Mouse (Mus musculus): ENCODE data around the gene Olfr1199. TPM values are rescaled to one million over a fixed set of nuclear protein-coding genes. Genes with fewer than 3 reads are reported as not detected.

Olfr1199 gene
- polyA plus RNA-seq, 1 experiment from 2014 or later = not detected

DNA sequence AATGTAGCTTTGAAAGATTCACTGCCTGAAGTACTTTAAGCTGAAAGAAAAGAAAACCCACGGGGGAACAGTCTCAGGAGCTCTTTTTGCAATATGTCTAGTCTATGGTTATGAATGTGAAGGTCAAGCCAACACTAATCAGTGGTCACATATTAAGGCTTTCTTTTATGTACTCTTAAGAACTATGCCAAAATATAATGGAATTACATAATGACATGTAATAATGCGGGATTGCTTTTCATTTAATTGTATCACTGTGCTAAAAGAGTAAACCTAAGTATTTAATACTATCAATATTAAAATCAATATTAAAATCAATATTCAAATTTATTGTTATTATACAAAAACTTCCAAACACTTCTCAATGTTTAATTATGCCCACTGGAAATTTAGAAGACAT lies 55.8 kb downstream of the Olfr1199 start, which contains the start of gene Olfr1196:
Gene Olfr1196, minus strand, starts transcription at position 101 of the 400 bp plus-strand sequence.
- H3K9ac ChIP-seq (ENCODE audit: low read length) = no peak within 1 kb of the TSS
- WGBS = 80% methylated on average over 2 of the region's 2 CpGs
- ATAC-seq (ENCODE audit: low FRiP score, low TSS enrichment) = no peak

More for the DNA sequence above, 55.8 kb downstream of the Olfr1199 start, which contains the start of gene Olfr1196:
- Histone ChIP-seq H3K4me1 (replicated peaks; ENCODE audit: control insufficient read depth, insufficient read depth) (no peaks in the 10 kb centered on the region), H3K27ac (replicated peaks) (no peak within 1 kb of the TSS), H3K4me3 (ENCODE audit: low read depth, low read length) (no peak within 1 kb of the TSS), H3K9me3 (ENCODE audit: control insufficient read depth, low read length) (no peaks in the 10 kb centered on the region), H3K27me3 (ENCODE audit: control insufficient read depth, insufficient read depth, low read length) (no peaks in the 10 kb centered on the region), H3K4me2 (replicated peaks; ENCODE audit: low read depth) (no peak within 1 kb of the TSS), H3K36me3 (ENCODE audit: control insufficient read depth, insufficient read depth, low read length) (no peaks in the 10 kb centered on the region)
- DNase-seq (ENCODE audit: low spot score) = no peak
- TF ChIP-seq CTCF (IDR thresholded peaks at IDR 0.05; ENCODE audit: low read depth) (no peak), EP300 (optimal IDR thresholded peaks at IDR 0.05) (no peak)

Other genes starting within 250 kb of the Olfr1199 start
- gene Olfr1186, start 241.9 kb downstream of the Olfr1199 start, polyA plus RNA-seq (2015; fragmentation: Nextera tagmentation; extraction: Ambion mirVana) = not detected in 2 replicates
- not detected in 2 replicates for gene Olfr1188, start 203.5 kb downstream of the Olfr1199 start, polyA plus RNA-seq (2015; fragmentation: Nextera tagmentation; extraction: Ambion mirVana)
- not detected in 2 replicates for gene Olfr1189, start 174.0 kb downstream of the Olfr1199 start, polyA plus RNA-seq (2015; fragmentation: Nextera tagmentation; extraction: Ambion mirVana)
- not detected in 2 replicates for gene Olfr1191-ps1, start 119.9 kb downstream of the Olfr1199 start, polyA plus RNA-seq (2015; fragmentation: Nextera tagmentation; extraction: Ambion mirVana)
- gene Olfr1192-ps1, start 112.0 kb downstream of the Olfr1199 start, polyA plus RNA-seq (2015; fragmentation: Nextera tagmentation; extraction: Ambion mirVana) = 0.02 TPM in 1 of 2 replicates, not detected in the other
- not detected in 2 replicates for gene Olfr1193, start 84.8 kb downstream of the Olfr1199 start, polyA plus RNA-seq (2015; fragmentation: Nextera tagmentation; extraction: Ambion mirVana)
- 0.04 TPM in 1 of 2 replicates, not detected in the other for gene Olfr1195, start 71.3 kb downstream of the Olfr1199 start, polyA plus RNA-seq (2015; fragmentation: Nextera tagmentation; extraction: Ambion mirVana)
- gene Olfr1196, start 55.9 kb downstream of the Olfr1199 start, polyA plus RNA-seq (2015; fragmentation: Nextera tagmentation; extraction: Ambion mirVana) = not detected in 2 replicates
- not detected in 2 replicates for gene Olfr1197, start 28.1 kb downstream of the Olfr1199 start, polyA plus RNA-seq (2015; fragmentation: Nextera tagmentation; extraction: Ambion mirVana)
- gene Olfr1198, start 9.1 kb downstream of the Olfr1199 start, polyA plus RNA-seq (2015; fragmentation: Nextera tagmentation; extraction: Ambion mirVana) = not detected in 2 replicates
- not detected in 2 replicates for gene Olfr1200, start 10.0 kb upstream of the Olfr1199 start, polyA plus RNA-seq (2015; fragmentation: Nextera tagmentation; extraction: Ambion mirVana)
- not detected in 2 replicates for gene Olfr1201, start 32.6 kb upstream of the Olfr1199 start, polyA plus RNA-seq (2015; fragmentation: Nextera tagmentation; extraction: Ambion mirVana)
- gene Olfr1202, start 54.0 kb upstream of the Olfr1199 start, polyA plus RNA-seq (2015; fragmentation: Nextera tagmentation; extraction: Ambion mirVana) = 0.04 TPM in 1 of 2 replicates, not detected in the other
- 0.05 TPM in 1 of 2 replicates, not detected in the other for gene Olfr1205, start 69.3 kb upstream of the Olfr1199 start, polyA plus RNA-seq (2015; fragmentation: Nextera tagmentation; extraction: Ambion mirVana)
- not detected in 2 replicates for gene Olfr1204, start 88.8 kb upstream of the Olfr1199 start, polyA plus RNA-seq (2015; fragmentation: Nextera tagmentation; extraction: Ambion mirVana)
- gene Olfr1206, start 102.8 kb upstream of the Olfr1199 start, polyA plus RNA-seq (2015; fragmentation: Nextera tagmentation; extraction: Ambion mirVana) = not detected in 2 replicates
- not detected in 2 replicates for gene Olfr1208, start 141.8 kb upstream of the Olfr1199 start, polyA plus RNA-seq (2015; fragmentation: Nextera tagmentation; extraction: Ambion mirVana)
- gene Olfr1209, start 154.7 kb upstream of the Olfr1199 start, polyA plus RNA-seq (2015; fragmentation: Nextera tagmentation; extraction: Ambion mirVana) = not detected in 2 replicates
- gene Olfr1211, start 177.6 kb upstream of the Olfr1199 start, polyA plus RNA-seq (2015; fragmentation: Nextera tagmentation; extraction: Ambion mirVana) = not detected in 2 replicates
- not detected in 2 replicates for gene Olfr1212, start 193.5 kb upstream of the Olfr1199 start, polyA plus RNA-seq (2015; fragmentation: Nextera tagmentation; extraction: Ambion mirVana)
- not detected in 2 replicates for gene Gm13762, start 219.8 kb upstream of the Olfr1199 start, polyA plus RNA-seq (2015; fragmentation: Nextera tagmentation; extraction: Ambion mirVana)
- gene Olfr1214, start 232.2 kb upstream of the Olfr1199 start, polyA plus RNA-seq (2015; fragmentation: Nextera tagmentation; extraction: Ambion mirVana) = not detected in 2 replicates
- gene Olfr1215, start 246.5 kb upstream of the Olfr1199 start, polyA plus RNA-seq (2015; fragmentation: Nextera tagmentation; extraction: Ambion mirVana) = not detected in 2 replicates

Measured in stomach, postnatal 0 days (tissue).